Mouse (Mus musculus): ENCODE data around the gene Olfr728.

Gene Olfr728

GRCm38 (mm10) chr14:50142580-50142979 lies at the start of gene Olfr728:
Gene Olfr728, minus strand, starts transcription at chr14:50142680.
- DNase-seq (ENCODE audit: low read depth), result no peak

- no peak for DNase-seq (ENCODE audit: low read depth)
These were observed 45.6 kb upstream of the Olfr728 start, which contains the start of gene Olfr730 for GRCm38 (mm10) chr14:50188098-50188497. Gene Olfr730, minus strand, starts transcription at chr14:50188198.

GRCm38 (mm10) chr14:50152810-50153209 lies 10.3 kb upstream of the Olfr728 start, which contains the start of gene Olfr729:
Gene Olfr729, minus strand, starts transcription at chr14:50152910.
- DNase-seq (ENCODE audit: low read depth), result no peak

- DNase-seq (ENCODE audit: low read depth), result no peak
These were observed 19.6 kb downstream of the Olfr728 start, which contains the start of gene Olfr727 for GRCm38 (mm10) chr14:50122886-50123285. Gene Olfr727, plus strand, starts transcription at chr14:50123186.

- no peak for DNase-seq (ENCODE audit: low read depth)
These were observed 51.6 kb downstream of the Olfr728 start, which contains the start of gene Olfr726 for GRCm38 (mm10) chr14:50090853-50091252. Gene Olfr726, minus strand, starts transcription at chr14:50090953.

All from 416B (cell line).